Mouse (Mus musculus): ENCODE results near the gene Vps8. TPM values are rescaled to one million over a fixed set of nuclear protein-coding genes. Genes with fewer than 3 reads are reported as not detected.

The Vps8 gene
- polyA plus RNA-seq, 2 experiments, result 3.0 to 5.1 TPM

- TF ChIP-seq EP300 (IDR thresholded peaks at IDR 0.05; ENCODE audit: low read depth) (peak; percentile 49), CTCF (IDR thresholded peaks at IDR 0.05; ENCODE audit: low read depth) (no peak)
- Histone ChIP-seq H3K4me3 (ENCODE audit: insufficient read depth in 1 of 2, low read depth in 2 of 2, low read length in 2 of 2) (no peak overlapping the region), H3K4me2 (ENCODE audit: low read depth) (no peak overlapping the region), H3K9ac (replicated peaks) (no peak overlapping the region), H3K4me1 (replicated peaks; ENCODE audit: control insufficient read depth in 2 of 2, insufficient read depth in 2 of 2, low read length in 1 of 2) (peaks cover 0 to 8% of the 10 kb centered on the region in 2 experiments; a peak in 2 of 4 replicates), H3K27ac (no peak overlapping the region), H3K36me3 (replicated peaks; ENCODE audit: control insufficient read depth, insufficient read depth, low read depth) (no peaks in the 10 kb centered on the region), H3K9me3 (ENCODE audit: control insufficient read depth, low read length) (no peaks in the 10 kb centered on the region), H3K27me3 (ENCODE audit: control insufficient read depth, insufficient read depth, low read length) (no peaks in the 10 kb centered on the region)
- 50% methylated on average over 4 of the region's 4 CpGs for WGBS (ENCODE audit: insufficient replicate concordance)
- DNase-seq (ENCODE audit: low read depth in 3 of 3, low spot score in 3 of 3) (peak in 2 of 3 experiments; percentile 15 to 24), ATAC-seq (ENCODE audit: insufficient read depth) (peak; percentile 81)
Measured at GRCm38 (mm10) chr16:21533503-21533902, 110.6 kb downstream of the Vps8 start.

GRCm38 (mm10) chr16:21536240-21537005, 113.5 kb downstream of the Vps8 start:
- TF ChIP-seq CTCF (IDR thresholded peaks at IDR 0.05; ENCODE audit: low read depth), result no peak
- no peak for TF ChIP-seq EP300 (IDR thresholded peaks at IDR 0.05; ENCODE audit: low read depth)
- no peaks in the 10 kb centered on the region for H3K36me3 ChIP-seq (replicated peaks; ENCODE audit: control insufficient read depth, insufficient read depth, low read depth)
- H3K4me1 ChIP-seq (replicated peaks; ENCODE audit: control insufficient read depth in 2 of 2, insufficient read depth in 2 of 2, low read length in 1 of 2), result peaks cover 0 to 8% of the 10 kb centered on the region in 2 experiments; a peak in 2 of 4 replicates
- no peak overlapping the region for H3K9ac ChIP-seq (replicated peaks)
- no peak overlapping the region for H3K27ac ChIP-seq
- no peak overlapping the region for H3K4me3 ChIP-seq (ENCODE audit: insufficient read depth in 1 of 2, low read depth in 2 of 2, low read length in 2 of 2)
- ATAC-seq (ENCODE audit: insufficient read depth), result no peak
- no peak for DNase-seq (ENCODE audit: low read depth in 3 of 3, low spot score in 3 of 3)
- no peaks in the 10 kb centered on the region for H3K9me3 ChIP-seq (ENCODE audit: control insufficient read depth, low read length)
- H3K4me2 ChIP-seq (ENCODE audit: low read depth), result no peak overlapping the region
- WGBS (ENCODE audit: insufficient replicate concordance), result 75% methylated on average over 7 of the region's 7 CpGs
- H3K27me3 ChIP-seq (ENCODE audit: control insufficient read depth, insufficient read depth, low read length), result no peaks in the 10 kb centered on the region

- ATAC-seq (ENCODE audit: insufficient read depth), result no peak
- Histone ChIP-seq H3K27me3 (ENCODE audit: control insufficient read depth, insufficient read depth, low read length) (no peaks in the 10 kb centered on the region), H3K36me3 (replicated peaks; ENCODE audit: control insufficient read depth, insufficient read depth, low read depth) (no peaks in the 10 kb centered on the region), H3K4me3 (ENCODE audit: insufficient read depth in 1 of 2, low read depth in 2 of 2, low read length in 2 of 2) (no peak overlapping the region), H3K27ac (no peak overlapping the region), H3K4me2 (ENCODE audit: low read depth) (no peak overlapping the region), H3K9ac (replicated peaks) (no peak overlapping the region), H3K4me1 (replicated peaks; ENCODE audit: control insufficient read depth in 2 of 2, insufficient read depth in 2 of 2, low read length in 1 of 2) (peaks cover 0 to 8% of the 10 kb centered on the region in 2 experiments; a peak in 2 of 4 replicates), H3K9me3 (ENCODE audit: control insufficient read depth, low read length) (no peaks in the 10 kb centered on the region)
- DNase-seq (ENCODE audit: low read depth in 3 of 3, low spot score in 3 of 3), result no peak
- 50% methylated on average over 3 of the region's 3 CpGs for WGBS (ENCODE audit: insufficient replicate concordance)
- TF ChIP-seq EP300 (IDR thresholded peaks at IDR 0.05; ENCODE audit: low read depth) (no peak), CTCF (IDR thresholded peaks at IDR 0.05; ENCODE audit: low read depth) (peak; percentile 33; the same call in 1 of the 2 replicates)
Measured at GRCm38 (mm10) chr16:21537312-21537711, 114.4 kb downstream of the Vps8 start.

GRCm38 (mm10) chr16:21538889-21539288, 116.0 kb downstream of the Vps8 start:
- no peak for ATAC-seq (ENCODE audit: insufficient read depth)
- TF ChIP-seq EP300 (IDR thresholded peaks at IDR 0.05; ENCODE audit: low read depth) (no peak), CTCF (IDR thresholded peaks at IDR 0.05; ENCODE audit: low read depth) (peak; percentile 26; the same call in 1 of the 2 replicates)
- 55% methylated on average over 2 of the region's 2 CpGs for WGBS (ENCODE audit: insufficient replicate concordance)
- Histone ChIP-seq H3K4me2 (ENCODE audit: low read depth) (no peak overlapping the region), H3K4me3 (ENCODE audit: insufficient read depth in 1 of 2, low read depth in 2 of 2, low read length in 2 of 2) (no peak overlapping the region), H3K27ac (no peak overlapping the region), H3K27me3 (ENCODE audit: control insufficient read depth, insufficient read depth, low read length) (no peaks in the 10 kb centered on the region), H3K36me3 (replicated peaks; ENCODE audit: control insufficient read depth, insufficient read depth, low read depth) (no peaks in the 10 kb centered on the region), H3K9me3 (ENCODE audit: control insufficient read depth, low read length) (no peaks in the 10 kb centered on the region), H3K4me1 (replicated peaks; ENCODE audit: control insufficient read depth in 2 of 2, insufficient read depth in 2 of 2, low read length in 1 of 2) (peaks cover 0 to 4% of the 10 kb centered on the region in 2 experiments; a peak in 1 of 4 replicates), H3K9ac (replicated peaks) (no peak overlapping the region)
- DNase-seq (ENCODE audit: low read depth in 3 of 3, low spot score in 3 of 3), result no peak

GRCm38 (mm10) chr16:21542559-21542958, 119.6 kb downstream of the Vps8 start:
- no peak overlapping the region for H3K4me3 ChIP-seq (ENCODE audit: insufficient read depth in 1 of 2, low read depth in 2 of 2, low read length in 2 of 2)
- H3K4me1 ChIP-seq (replicated peaks; ENCODE audit: control insufficient read depth in 2 of 2, insufficient read depth in 2 of 2, low read length in 1 of 2), result 0 out of 4 replicates have a peak, but pooled peaks cover 0 to 2% of the 10 kb centered on the region in 2 experiments
- H3K36me3 ChIP-seq (replicated peaks; ENCODE audit: control insufficient read depth, insufficient read depth, low read depth), result no peaks in the 10 kb centered on the region
- DNase-seq (ENCODE audit: low read depth in 3 of 3, low spot score in 3 of 3) (no peak), ATAC-seq (ENCODE audit: insufficient read depth) (no peak)
- no peak for TF ChIP-seq CTCF (IDR thresholded peaks at IDR 0.05; ENCODE audit: low read depth)
- no peak for TF ChIP-seq EP300 (IDR thresholded peaks at IDR 0.05; ENCODE audit: low read depth)
- 21% methylated on average over 1 of the region's 1 CpGs for WGBS (ENCODE audit: insufficient replicate concordance)
- H3K4me2 ChIP-seq (ENCODE audit: low read depth), result no peak overlapping the region
- H3K9ac ChIP-seq (replicated peaks), result no peak overlapping the region
- no peak overlapping the region for H3K27ac ChIP-seq
- no peaks in the 10 kb centered on the region for H3K27me3 ChIP-seq (ENCODE audit: control insufficient read depth, insufficient read depth, low read length)
- no peaks in the 10 kb centered on the region for H3K9me3 ChIP-seq (ENCODE audit: control insufficient read depth, low read length)
